In genomic region chr3:80867328-80867727, GRCm38 (mm10) we compare ENCODE assay signal across 20 mouse cellular contexts. TPM values are rescaled to one million over a fixed set of nuclear protein-coding genes. Genes with fewer than 3 reads are reported as not detected.
DNase-seq lines count a peak whose midpoint lies in the region.
"Had no signal": no experiment of that assay in that cellular context is flagged by ENCODE, and none has a peak within 500 bp of the region (broad histone marks: within the 10 kb centered on the region; RNA-seq: fewer than 3 reads in every experiment).

No protein-coding gene starts in this region.

- intact Hi-C loops in left cerebral cortex, postnatal 10 days (cut with DNase I): no loop called here

- peak; percentile 19 to 24 for DNase-seq in left cerebral cortex, adult 18-20 months (ENCODE audit: low spot score in 2 of 2)
- DNase-seq in left cerebral cortex, postnatal 10 days (ENCODE audit: extremely low spot score in 1 of 2, low spot score in 2 of 2): no peak
- peak; percentile 83 for DNase-seq in brain, adult 2 months (ENCODE audit: low read depth, low spot score)
- DNase-seq in left cerebral cortex, adult 9 months (ENCODE audit: low spot score in 2 of 2): peak; percentile 30 to 36
- peak; percentile 62 for DNase-seq in telencephalon, adult 2 months (ENCODE audit: low read depth, low spot score)
- no peak for DNase-seq in thymus, adult 18-20 months
- DNase-seq in urinary bladder, adult 2 months (ENCODE audit: low spot score): no peak
- DNase-seq: adrenal gland, postnatal 25 days; B cell, adult 2 months; cerebellum, adult 18-20 months; cerebellum, postnatal 14 days; gastrocnemius, postnatal 25 days; heart, adult 11 months; heart, postnatal 36 days; kidney, adult 8-10 months; kidney, postnatal 4 days; liver, postnatal 0 days; lung, postnatal 36 days; thymus, postnatal 25 days had no signal

RNA-seq across cellular contexts. Expression of gene Glrb, which starts 46.1 kb away (rescaled TPM):
- total RNA-seq in left cerebral cortex, adult 18-20 months (2021): 100 to 1,000 TPM; 213 to 231 TPM
- total RNA-seq in left cerebral cortex, postnatal 10 days (2021): 100 to 1,000 TPM; 149 to 160 TPM
- polyA plus RNA-seq in urinary bladder, adult 2 months (2012; rRNA removed): 1.0 and 1.7 TPM in 2 replicates
- total RNA-seq: megakaryocyte, adult 5-6 weeks had no signal

Comparison
In these comparisons a context has a peak if more than half of its experiments do, and no peak if none do; other contexts are left out.
1. DNase-seq: peak in left cerebral cortex, adult 18-20 months (2 of 2), brain, adult 2 months (single experiment), left cerebral cortex, adult 9 months (2 of 2) and telencephalon, adult 2 months (single experiment); none in left cerebral cortex, postnatal 10 days (0 of 2), thymus, adult 18-20 months (0 of 2) and urinary bladder, adult 2 months (single experiment).